Mouse (Mus musculus) thymus, adult 2 months (tissue): ENCODE data around the gene Rpl23. TPM values are rescaled to one million over a fixed set of nuclear protein-coding genes. Genes with fewer than 3 reads are reported as not detected.

Experiments used
- DNase-seq: peaks from one replicate; pipeline ENCODE4 v3.0.0; 2021
- H3K27ac ChIP-seq: fragments of 200-500 bp; 2 replicates; pipeline ENCODE4 v1.5.1; 2012; ENCODE audit warnings: low read length, control low read depth; ENCODE audit not compliant: control insufficient read depth, insufficient read depth
- H3K27me3 ChIP-seq: fragments of 200-500 bp; 2 replicates; pipeline ENCODE4 v1.6.1; 2012; ENCODE audit warnings: mild to moderate bottlenecking, low read length, moderate library complexity, mixed read lengths; ENCODE audit not compliant: control insufficient read depth, insufficient read depth
- H3K36me3 ChIP-seq: fragments of 200-500 bp; 2 replicates; pipeline ENCODE4 v1.6.1; 2012; ENCODE audit warnings: mild to moderate bottlenecking, low read length, moderate library complexity; ENCODE audit not compliant: control insufficient read depth, insufficient read depth
- H3K4me1 ChIP-seq: fragments of 200-500 bp; replicated peaks from 2 replicates; pipeline ENCODE4 v1.6.1; 2012; ENCODE audit warnings: low read length; ENCODE audit not compliant: control insufficient read depth, insufficient read depth
- H3K4me3 ChIP-seq: fragments of 200-500 bp; 2 replicates; pipeline ENCODE4 v1.5.1; 2012; ENCODE audit warnings: mild to moderate bottlenecking, low read length, control low read depth, moderate library complexity; ENCODE audit not compliant: control insufficient read depth, insufficient read depth
- CTCF ChIP-seq: fragments of 200-500 bp; IDR thresholded peaks from 2 replicates; pipeline ENCODE4 v1.5.1; 2012; ENCODE audit warnings: mild to moderate bottlenecking, control low read depth, low read length, moderate library complexity, borderline replicate concordance; ENCODE audit not compliant: control insufficient read depth, poor library complexity, insufficient read depth; ENCODE audit errors: extremely low read depth
- POLR2A ChIP-seq: fragments of 200-500 bp; IDR thresholded peaks from 2 replicates; pipeline ENCODE4 v1.6.1; 2012; ENCODE audit warnings: mild to moderate bottlenecking, low read length, control low read depth, moderate library complexity; ENCODE audit not compliant: control insufficient read depth, poor library complexity, insufficient read depth; ENCODE audit errors: extremely low read depth
- WGBS: fragments of 180-500 bp; shearing (Covaris S2); methylation state at CpG from one replicate; pipeline ENCODE4 v1.1.7; 2018; 5-methylcytosine and 5-hydroxymethylcytosine counted together
- polyA plus RNA-seq: library from polyadenylated mRNA; depleted of rRNA; stranded (reverse); fragments of >200 nt; gene quantifications from 2 replicates; pipeline ENCODE4 v1.2.3, GENCODE M21; 2012

Rpl23 gene
- polyA plus RNA-seq, 1 experiment, result 154 TPM

DNA sequence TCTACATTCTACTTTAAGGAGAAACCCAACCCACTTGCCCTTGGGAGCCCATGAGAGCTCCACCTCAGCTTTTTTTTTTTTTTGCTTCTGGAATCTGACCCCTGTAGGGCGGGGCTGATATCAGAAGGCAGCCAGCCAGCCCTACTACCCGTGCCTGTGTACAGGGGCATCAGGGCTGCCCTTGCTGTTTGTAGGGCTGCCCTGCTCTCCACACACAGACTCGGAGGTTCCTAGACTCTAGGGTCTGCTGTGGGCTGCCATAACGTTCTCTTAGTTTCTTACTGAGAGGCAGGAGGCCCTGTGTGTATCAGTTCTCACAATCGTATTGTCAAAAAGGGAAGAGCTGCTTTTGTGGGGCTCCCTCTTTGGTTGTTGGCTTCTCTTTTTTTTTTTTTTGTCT is 35.1 kb upstream of the Rpl23 start:
- no peak for TF ChIP-seq CTCF
- no peak for TF ChIP-seq POLR2A
- no peak overlapping the region for H3K4me3 ChIP-seq
- H3K36me3 ChIP-seq, result peaks cover 32% of the 10 kb centered on the region
- WGBS, result 78% methylated on average over 5 of the region's 5 CpGs
- H3K27me3 ChIP-seq, result no peaks in the 10 kb centered on the region
- no peak overlapping the region for H3K27ac ChIP-seq
- peaks cover 8% of the 10 kb centered on the region for H3K4me1 ChIP-seq
- no peak for DNase-seq

DNA sequence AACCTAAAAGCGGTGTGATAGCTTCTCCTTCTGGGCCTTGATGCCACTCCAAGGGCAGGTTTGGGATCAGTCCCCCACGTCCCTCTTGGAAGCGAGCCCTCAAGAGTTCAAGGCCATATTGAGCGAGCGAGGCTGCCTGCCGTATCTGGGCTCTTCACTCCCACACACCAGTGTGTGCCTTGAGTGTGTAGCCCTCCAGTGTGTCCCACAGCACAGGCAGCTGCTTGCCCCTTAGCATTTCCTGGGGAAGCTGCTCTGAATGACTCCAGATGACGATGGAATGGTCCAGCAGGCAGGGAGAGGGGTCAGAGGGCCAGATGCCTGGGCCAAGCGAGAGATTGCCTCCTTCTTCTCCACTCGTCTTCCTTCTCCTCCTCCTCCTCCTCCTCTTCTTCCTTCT is 34.7 kb upstream of the Rpl23 start:
- Histone ChIP-seq H3K36me3 (peaks cover 32% of the 10 kb centered on the region), H3K27ac (no peak overlapping the region), H3K27me3 (no peaks in the 10 kb centered on the region), H3K4me1 (peaks cover 8% of the 10 kb centered on the region), H3K4me3 (no peak overlapping the region)
- TF ChIP-seq CTCF (no peak), POLR2A (no peak)
- DNase-seq, result no peak
- WGBS, result 87% methylated on average over 9 of the region's 9 CpGs

DNA sequence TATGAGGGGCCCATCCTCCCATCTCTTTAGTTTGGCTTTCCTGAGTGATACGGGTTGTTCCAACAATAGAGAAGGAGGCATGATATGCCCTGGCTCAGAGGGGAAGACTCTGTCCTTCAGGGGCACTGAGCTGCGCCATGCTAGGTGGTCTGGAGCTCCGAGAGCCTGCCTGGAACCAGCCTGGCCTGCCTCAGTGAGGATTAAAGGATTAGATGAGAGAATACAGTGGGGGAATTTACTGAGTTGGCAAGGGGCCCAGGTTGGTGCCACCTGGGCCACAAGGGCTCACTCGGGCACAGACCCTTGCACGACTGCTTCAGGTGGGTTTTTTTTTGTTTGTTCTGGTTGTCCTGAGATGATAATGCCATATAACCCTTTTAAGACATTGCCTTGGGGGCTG is 33.9 kb upstream of the Rpl23 start:
- WGBS, result 89% methylated on average over 5 of the region's 5 CpGs
- DNase-seq, result no peak
- TF ChIP-seq POLR2A (no peak), CTCF (no peak)
- Histone ChIP-seq H3K4me3 (no peak overlapping the region), H3K4me1 (peaks cover 12% of the 10 kb centered on the region), H3K36me3 (peaks cover 32% of the 10 kb centered on the region), H3K27me3 (no peaks in the 10 kb centered on the region), H3K27ac (no peak overlapping the region)

DNA sequence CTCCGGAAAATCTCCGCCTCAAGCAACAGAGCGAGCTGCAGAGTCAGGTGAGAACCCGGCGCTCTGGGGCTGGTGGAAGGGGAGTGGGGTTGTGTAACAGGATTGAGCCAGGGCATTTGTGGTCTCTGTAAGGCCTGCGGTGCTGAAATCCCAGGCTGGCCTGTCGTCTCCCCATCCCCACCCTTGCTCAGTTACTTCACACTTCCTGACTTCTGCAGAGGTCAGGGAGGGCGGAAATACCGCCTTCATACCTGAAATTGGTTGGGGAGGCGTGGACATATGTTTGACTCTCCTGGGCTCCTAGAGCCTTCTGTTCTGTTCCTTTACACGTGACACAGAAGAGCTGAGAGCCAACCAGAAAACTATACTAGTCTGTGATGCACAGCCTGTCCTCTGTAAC is 33.5 kb upstream of the Rpl23 start:
- no peak overlapping the region for H3K27ac ChIP-seq
- no peak for TF ChIP-seq POLR2A
- no peak for TF ChIP-seq CTCF
- H3K4me1 ChIP-seq, result peaks cover 16% of the 10 kb centered on the region
- H3K27me3 ChIP-seq, result no peaks in the 10 kb centered on the region
- peaks cover 32% of the 10 kb centered on the region for H3K36me3 ChIP-seq
- no peak overlapping the region for H3K4me3 ChIP-seq
- DNase-seq, result no peak
- WGBS, result 96% methylated on average over 11 of the region's 11 CpGs

DNA sequence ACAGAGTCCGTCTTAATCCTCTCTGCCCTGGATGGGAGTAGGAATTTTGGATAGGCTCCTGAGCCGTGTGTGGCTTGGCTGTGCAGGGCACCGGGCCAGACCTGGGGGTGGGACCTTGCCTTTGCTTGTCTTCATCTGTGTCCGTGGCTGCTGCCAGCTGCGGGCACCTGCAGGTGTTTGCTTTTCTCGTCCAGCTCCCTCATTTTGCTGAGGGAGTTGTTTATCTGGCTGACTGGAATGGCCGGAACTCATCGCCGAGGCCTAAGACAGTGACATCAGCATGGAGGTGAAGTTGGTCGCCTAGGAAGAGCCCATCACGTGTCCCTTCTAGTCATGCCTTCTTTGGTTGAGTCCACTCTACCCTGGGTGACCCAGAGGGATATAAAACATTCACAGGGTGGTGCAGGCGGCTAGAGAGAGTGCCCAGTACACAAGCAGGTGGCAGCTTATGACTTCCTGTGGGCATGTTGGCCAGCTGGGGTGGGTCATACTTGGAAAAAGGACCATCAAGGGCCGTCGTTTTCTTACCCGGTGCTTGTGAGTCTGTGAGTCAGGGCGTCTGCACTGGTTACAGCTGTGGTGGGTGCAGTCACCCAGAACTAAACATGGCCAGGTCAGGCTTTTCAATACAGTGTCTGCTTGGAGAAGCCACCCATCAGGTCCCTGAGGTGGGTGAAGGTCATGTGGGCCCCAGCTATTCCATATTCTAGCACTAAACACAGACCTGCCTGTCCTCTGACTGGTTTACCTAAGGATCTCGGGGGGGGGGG is 31.7 kb upstream of the Rpl23 start:
- TF ChIP-seq CTCF, result no peak
- no peak for TF ChIP-seq POLR2A
- DNase-seq, result no peak
- Histone ChIP-seq H3K4me1 (peaks cover 31% of the 10 kb centered on the region), H3K36me3 (peaks cover 32% of the 10 kb centered on the region), H3K4me3 (no peak overlapping the region), H3K27ac (no peak overlapping the region), H3K27me3 (no peaks in the 10 kb centered on the region)
- WGBS, result 85% methylated on average over 17 of the region's 17 CpGs

DNA sequence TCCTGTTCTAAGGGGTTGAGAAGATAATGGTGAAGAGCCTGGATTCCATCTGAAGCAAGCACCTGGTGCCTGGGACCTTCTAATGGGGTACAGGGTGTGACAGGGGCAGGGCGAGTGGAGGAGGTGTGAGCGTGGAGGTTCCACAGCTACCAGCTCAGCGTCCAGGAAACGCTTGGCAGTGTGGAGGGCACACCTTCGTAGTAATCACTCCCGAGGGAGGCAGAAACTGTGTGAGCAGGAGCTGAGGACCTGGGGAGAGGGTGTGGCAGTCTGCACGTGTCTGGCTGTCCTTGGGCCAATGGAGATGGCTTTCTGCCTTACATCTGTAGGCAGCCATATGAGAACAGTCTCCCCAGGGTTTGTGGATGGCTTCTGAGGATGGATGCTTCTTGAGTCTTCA is 30.8 kb upstream of the Rpl23 start:
- H3K4me1 ChIP-seq, result peaks cover 36% of the 10 kb centered on the region
- DNase-seq, result no peak
- H3K27me3 ChIP-seq, result no peaks in the 10 kb centered on the region
- no peak overlapping the region for H3K4me3 ChIP-seq
- TF ChIP-seq POLR2A (no peak), CTCF (no peak)
- WGBS, result 89% methylated on average over 7 of the region's 7 CpGs
- peaks cover 30% of the 10 kb centered on the region for H3K36me3 ChIP-seq
- no peak overlapping the region for H3K27ac ChIP-seq

DNA sequence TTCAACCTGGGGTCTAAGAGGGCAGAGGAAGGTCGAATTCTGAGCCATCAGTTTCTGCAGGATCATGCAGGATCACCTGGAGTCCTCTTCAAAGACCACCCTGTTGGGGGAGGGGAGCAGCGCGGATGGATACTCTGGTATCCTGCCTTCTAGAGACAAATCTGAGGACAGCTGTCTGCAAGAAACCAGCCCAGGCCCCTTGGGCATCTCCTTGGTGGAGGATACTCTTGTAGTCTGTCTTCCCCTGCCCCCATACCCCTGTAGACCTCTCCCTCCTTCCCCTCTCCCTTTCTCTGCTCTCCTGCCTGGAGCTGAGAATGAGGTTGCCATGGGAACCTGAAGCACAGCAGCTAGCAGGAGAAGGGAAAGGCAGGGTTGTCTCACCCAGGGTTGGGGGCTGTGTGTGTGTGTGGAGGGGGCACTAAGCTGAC is 30.3 kb upstream of the Rpl23 start:
- peaks cover 40% of the 10 kb centered on the region for H3K4me1 ChIP-seq
- no peak overlapping the region for H3K27ac ChIP-seq
- no peak for DNase-seq
- WGBS, result 93% methylated on average over 3 of the region's 3 CpGs
- no peak overlapping the region for H3K4me3 ChIP-seq
- no peak for TF ChIP-seq POLR2A
- no peak for TF ChIP-seq CTCF
- no peaks in the 10 kb centered on the region for H3K27me3 ChIP-seq
- peaks cover 27% of the 10 kb centered on the region for H3K36me3 ChIP-seq
